Mouse (Mus musculus) CH12.LX (cell line): Measurements from ENCODE around the gene Dr1.

Source experiments
- CHD2 ChIP-seq: IDR thresholded peaks from 2 replicates; pipeline ENCODE4 v1.6.1; 2011; ENCODE audit warnings: low read length, improper control_type of control experiment
- CTCF ChIP-seq, 2 experiments: IDR thresholded peaks in 1 of 2; conservative IDR thresholded peaks in 1 of 2; 2 replicates each; pipeline ENCODE4 v1.5.1; 2011 to 2012; ENCODE audit warnings: low read depth in 2 of 2, low read length in 2 of 2, improper control_type of control experiment in 1 of 2, inconsistent platforms in 1 of 2, mild to moderate bottlenecking in 1 of 2, moderate library complexity in 1 of 2
- GABPA ChIP-seq: IDR thresholded peaks from 2 replicates; pipeline ENCODE4 v1.6.1; 2012; ENCODE audit warnings: low read depth, low read length, improper control_type of control experiment, inconsistent platforms; ENCODE audit not compliant: insufficient replicate concordance
- MAZ ChIP-seq: IDR thresholded peaks from 2 replicates; pipeline ENCODE4 v1.6.1; 2012; ENCODE audit warnings: low read depth, mild to moderate bottlenecking, inconsistent platforms, low read length, improper control_type of control experiment, moderate library complexity
- NELFE ChIP-seq: IDR thresholded peaks from 2 replicates; pipeline ENCODE4 v1.6.1; 2011; ENCODE audit warnings: low read depth, low read length, improper control_type of control experiment
- NRF1 ChIP-seq: IDR thresholded peaks from 2 replicates; pipeline ENCODE4 v1.6.1; 2014; ENCODE audit warnings: low read depth, mild to moderate bottlenecking, inconsistent platforms, low read length, improper control_type of control experiment, moderate library complexity
- POLR2A ChIP-seq: IDR thresholded peaks from 2 replicates; pipeline ENCODE4 v1.6.1; 2011; ENCODE audit warnings: low read depth, mild to moderate bottlenecking, improper control_type of control experiment, low read length
- RAD21 ChIP-seq: IDR thresholded peaks from 2 replicates; pipeline ENCODE4 v1.6.1; 2011; ENCODE audit warnings: low read depth, mild to moderate bottlenecking, low read length, improper control_type of control experiment, moderate library complexity
- TCF12 ChIP-seq: IDR thresholded peaks from 2 replicates; pipeline ENCODE4 v1.6.1; 2014; ENCODE audit warnings: low read depth, mild to moderate bottlenecking, inconsistent platforms, low read length, improper control_type of control experiment
- UBTF ChIP-seq: IDR thresholded peaks from 2 replicates; pipeline ENCODE4 v1.6.1; 2012; ENCODE audit warnings: low read depth, mild to moderate bottlenecking, inconsistent platforms, low read length, improper control_type of control experiment, moderate library complexity
- ZC3H11A ChIP-seq: IDR thresholded peaks from 2 replicates; pipeline ENCODE4 v1.6.1; 2012; ENCODE audit warnings: low read depth, mild to moderate bottlenecking, inconsistent platforms, low read length, improper control_type of control experiment

- TF ChIP-seq CTCF (conservative IDR thresholded peaks at IDR 0.05 in 1 of 2, IDR thresholded peaks at IDR 0.05 in 1 of 2; ENCODE audit: low read depth in 2 of 2, low read length in 2 of 2) (no peak), POLR2A (no peak), NELFE (no peak), NRF1 (no peak), TCF12 (no peak), CHD2 (no peak), RAD21 (no peak), GABPA (no peak), MAZ (no peak), ZC3H11A (no peak), UBTF (no peak)
These were observed 44.6 kb downstream of the Dr1 start for GRCm38 (mm10) chr5:108313065-108313860.
